Mouse (Mus musculus) hindbrain, embryonic 11.5 days (tissue): Measurements from ENCODE around the gene Cep104. TPM values are rescaled to one million over a fixed set of nuclear protein-coding genes. Genes with fewer than 3 reads are reported as not detected.

Source experiments
- polyA plus RNA-seq: library from polyadenylated mRNA; unstranded; fragments of >200 nt; fragmentation: Nextera tagmentation; extraction: Ambion mirVana; gene quantifications from 2 replicates; pipeline ENCODE4 v1.2.1, GENCODE M21; 2014

Gene Cep104
- polyA plus RNA-seq, 1 experiment from 2014 or later, result 16.8 TPM

Other genes with a start within 250 kb of the Cep104 start
- gene A430005L14Rik, start 18.0 kb upstream of the Cep104 start, polyA plus RNA-seq, result 112 and 115 TPM in 2 replicates
- 10.7 and 11.4 TPM in 2 replicates for gene Dffb, start 68 bp upstream of the Cep104 start, polyA plus RNA-seq
- 11.8 and 14.2 TPM in 2 replicates for gene Lrrc47, start 36.5 kb downstream of the Cep104 start, polyA plus RNA-seq
- gene Smim1, start 51.0 kb downstream of the Cep104 start, polyA plus RNA-seq, result 9.7 and 9.8 TPM in 2 replicates
- not detected in 2 replicates for gene Ccdc27, start 67.5 kb downstream of the Cep104 start, polyA plus RNA-seq
- gene Trp73, start 165.0 kb downstream of the Cep104 start, polyA plus RNA-seq, result 1.6 and 2.2 TPM in 2 replicates
- 43.8 and 45.9 TPM in 2 replicates for gene Wrap73, start 167.2 kb downstream of the Cep104 start, polyA plus RNA-seq
- gene Tprgl, start 185.5 kb downstream of the Cep104 start, polyA plus RNA-seq, result 139 and 141 TPM in 2 replicates
- 14.9 and 18.2 TPM in 2 replicates for gene Megf6, start 195.5 kb downstream of the Cep104 start, polyA plus RNA-seq